Mouse (Mus musculus) cortical plate, adult 2 months (tissue): ENCODE measurements around the gene Ncs1.

ENCODE experiments used
- CTCF ChIP-seq: fragments of 200-500 bp; IDR thresholded peaks from 2 replicates; pipeline ENCODE4 v1.5.1; 2011; ENCODE audit warnings: mild to moderate bottlenecking, control low read depth, low read length; ENCODE audit not compliant: insufficient read depth; ENCODE audit errors: extremely low read depth
- POLR2A ChIP-seq: fragments of 200-500 bp; IDR thresholded peaks from 2 replicates; pipeline ENCODE4 v1.6.1; 2011; ENCODE audit warnings: mild to moderate bottlenecking, low read length, control low read depth; ENCODE audit not compliant: insufficient read depth; ENCODE audit errors: extremely low read depth

GRCm38 (mm10) chr2:31277810-31278209 lies 32.2 kb downstream of the Ncs1 start:
- TF ChIP-seq CTCF: no peak
- no peak for TF ChIP-seq POLR2A
